Mouse (Mus musculus): ENCODE measurements at regions not wholly inside any gene's neighbourhood (a gene's known extent, or its start where the extent isn't known, plus 50 kb on each side); places are given as distances from the start of the nearest gene placed in this dataset.

- TF ChIP-seq CTCF (IDR thresholded peaks at IDR 0.05; ENCODE audit: low read depth, low read length) = no peak
- no peak for TF ChIP-seq TAL1 (conservative IDR thresholded peaks at IDR 0.05; ENCODE audit: low read depth, low read length)
- TF ChIP-seq GATA1 (IDR thresholded peaks at IDR 0.05; ENCODE audit: borderline replicate concordance, low read length) = no peak
Observed at GRCm38 (mm10) chr13:100890457-100890856, 57.2 kb upstream of the Slc30a5 start.

Measured in G1E (cell line).